Mouse (Mus musculus) forebrain, embryonic 11.5 days (tissue): ENCODE results near the gene Metap1. TPM values are rescaled to one million over a fixed set of nuclear protein-coding genes. Genes with fewer than 3 reads are reported as not detected.

Source experiments
- ATAC-seq: fragments of 200-750 bp; cut with Nextera tagmentation; replicated peaks from 2 replicates; pipeline ENCODE4 v1.8.0; 2017; ENCODE audit warnings: moderate TSS enrichment; ENCODE audit not compliant: low FRiP score
- DNase-seq: peaks from one replicate; pipeline ENCODE4 v3.0.0-alpha.2; 2017; ENCODE audit warnings: low spot score
- H3K27ac ChIP-seq: fragments of 300-500 bp; sonication (generic); 2 replicates; pipeline ENCODE4 v1.5.1; 2014; ENCODE audit warnings: low read depth, low read length
- H3K27me3 ChIP-seq: fragments of 300-500 bp; sonication (generic); 2 replicates; pipeline ENCODE4 v1.6.1; 2014; ENCODE audit warnings: mild to moderate bottlenecking, low read length, mixed read lengths; ENCODE audit not compliant: control insufficient read depth, insufficient read depth
- H3K36me3 ChIP-seq: fragments of 300-500 bp; sonication (generic); 2 replicates; pipeline ENCODE4 v1.6.1; 2014; ENCODE audit warnings: mild to moderate bottlenecking, low read length, moderate library complexity, mixed read lengths; ENCODE audit not compliant: control insufficient read depth, insufficient read depth
- H3K4me1 ChIP-seq: fragments of 300-500 bp; sonication (generic); replicated peaks from 2 replicates; pipeline ENCODE4 v1.6.1; 2014; ENCODE audit warnings: low read length, mixed read lengths; ENCODE audit not compliant: control insufficient read depth, insufficient read depth
- H3K4me2 ChIP-seq: fragments of 300-500 bp; sonication (generic); 2 replicates; pipeline ENCODE4 v1.6.1; 2014; ENCODE audit warnings: low read depth, mild to moderate bottlenecking, low read length, moderate library complexity, mixed read lengths; ENCODE audit not compliant: severe bottlenecking
- H3K4me3 ChIP-seq: fragments of 300-500 bp; sonication (generic); 2 replicates; pipeline ENCODE4 v1.5.1; 2014; ENCODE audit warnings: low read depth, low read length
- H3K9ac ChIP-seq: fragments of 300-500 bp; sonication (generic); 2 replicates; pipeline ENCODE4 v1.6.1; 2014; ENCODE audit warnings: low read length
- H3K9me3 ChIP-seq: fragments of 300-500 bp; sonication (generic); 2 replicates; pipeline ENCODE4 v1.6.1; 2016; ENCODE audit warnings: low read length, mixed read lengths; ENCODE audit not compliant: control insufficient read depth
- WGBS: fragments of 180-500 bp; shearing (Covaris S2); extraction: QIAGEN DNeasy Blood & Tissue Kit; methylation state at CpG from one replicate; pipeline ENCODE4 v1.1.7; 2014; 5-methylcytosine and 5-hydroxymethylcytosine counted together
- polyA plus RNA-seq: library from polyadenylated mRNA; unstranded; fragments of >200 nt; fragmentation: Nextera tagmentation; extraction: Ambion mirVana; gene quantifications from 2 replicates; pipeline ENCODE4 v1.2.1, GENCODE M21; 2014

The Metap1 gene
- polyA plus RNA-seq, 1 experiment from 2014 or later, result 47.9 TPM

DNA sequence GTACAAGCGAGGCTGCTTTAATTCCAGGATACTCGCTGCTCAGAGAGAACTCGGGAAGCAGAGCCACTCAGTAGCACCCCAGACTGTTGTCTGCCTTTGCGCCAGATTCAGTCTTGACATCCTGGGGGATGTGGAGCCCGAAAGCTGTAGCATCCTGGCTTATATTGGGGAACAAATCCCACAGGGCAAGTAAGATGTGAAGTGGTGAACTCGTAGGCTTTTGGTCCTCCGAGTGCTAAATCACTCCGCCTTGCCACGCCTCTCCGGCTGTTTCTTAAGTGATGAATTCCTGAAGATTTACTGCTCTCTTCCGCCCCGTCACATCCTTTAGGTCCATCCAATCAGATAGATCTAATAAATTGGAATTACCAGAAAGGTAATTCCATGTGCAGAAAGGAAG is 23.9 kb upstream of the Metap1 start:
- 67% methylated on average over 12 of the region's 12 CpGs for WGBS
- H3K9me3 ChIP-seq, result no peaks in the 10 kb centered on the region
- no peaks in the 10 kb centered on the region for H3K36me3 ChIP-seq
- no peak overlapping the region for H3K4me2 ChIP-seq
- no peak overlapping the region for H3K27ac ChIP-seq
- no peak overlapping the region for H3K4me3 ChIP-seq
- no peaks in the 10 kb centered on the region for H3K27me3 ChIP-seq
- DNase-seq, result no peak
- H3K4me1 ChIP-seq, result peaks cover 5% of the 10 kb centered on the region; the same call in 1 of the 2 replicates
- no peak overlapping the region for H3K9ac ChIP-seq
- no peak for ATAC-seq

DNA sequence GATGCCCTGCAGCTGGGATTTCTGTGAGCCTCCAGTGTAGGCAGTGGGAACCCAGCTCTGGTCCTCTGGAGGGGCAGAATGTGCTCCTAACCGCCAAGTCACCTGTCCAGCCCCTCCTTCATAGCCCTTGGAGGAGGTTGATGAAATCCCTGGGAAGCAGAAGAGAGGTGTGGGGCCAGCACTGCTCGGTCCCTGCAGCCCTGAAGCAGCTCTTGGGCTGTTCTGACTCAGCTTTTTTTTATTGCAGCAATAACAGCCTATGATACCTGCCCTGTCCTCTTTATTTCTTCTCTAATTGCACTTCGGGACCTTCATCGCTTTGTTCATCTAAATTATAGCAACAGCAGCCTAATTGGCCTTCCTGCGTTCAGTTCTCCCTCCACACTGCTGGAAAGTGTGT is 21.2 kb upstream of the Metap1 start:
- WGBS, result 77% methylated on average over 5 of the region's 5 CpGs
- Histone ChIP-seq H3K9me3 (no peaks in the 10 kb centered on the region), H3K27me3 (no peaks in the 10 kb centered on the region), H3K4me3 (no peak overlapping the region), H3K27ac (no peak overlapping the region), H3K36me3 (no peaks in the 10 kb centered on the region), H3K9ac (no peak overlapping the region), H3K4me2 (no peak overlapping the region), H3K4me1 (peaks cover 1% of the 10 kb centered on the region; the same call in 1 of the 2 replicates)
- ATAC-seq (no peak), DNase-seq (no peak)

DNA sequence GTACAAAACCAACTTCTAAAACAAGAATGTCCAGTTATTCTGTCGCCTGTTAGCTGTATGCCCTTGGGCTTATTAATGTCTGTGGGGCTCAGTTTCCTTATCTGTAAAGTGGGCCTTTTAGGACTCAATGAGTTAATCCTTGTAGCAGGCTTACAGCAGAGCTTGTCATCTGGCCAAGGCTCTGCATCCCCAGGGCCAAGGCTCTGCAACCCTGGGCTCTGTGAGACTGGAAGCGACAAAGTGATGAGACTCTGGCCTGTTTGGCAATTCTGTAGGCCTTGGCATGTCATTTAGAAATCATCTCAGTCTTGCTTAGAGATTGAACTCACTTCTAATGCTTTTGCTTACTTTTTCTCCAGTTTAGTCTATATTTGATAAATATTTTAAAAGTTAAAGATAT is 20.3 kb upstream of the Metap1 start:
- no peaks in the 10 kb centered on the region for H3K27me3 ChIP-seq
- DNase-seq (no peak), ATAC-seq (no peak)
- H3K4me3 ChIP-seq, result no peak overlapping the region
- H3K4me2 ChIP-seq, result no peak overlapping the region
- no peaks in the 10 kb centered on the region for H3K4me1 ChIP-seq
- no peak overlapping the region for H3K9ac ChIP-seq
- H3K36me3 ChIP-seq, result no peaks in the 10 kb centered on the region
- H3K9me3 ChIP-seq, result no peaks in the 10 kb centered on the region
- WGBS, result 89% methylated on average over 2 of the region's 2 CpGs
- no peak overlapping the region for H3K27ac ChIP-seq

- DNase-seq, result no peak
- Histone ChIP-seq H3K9me3 (no peaks in the 10 kb centered on the region), H3K27ac (no peak overlapping the region), H3K4me3 (no peak overlapping the region), H3K36me3 (no peaks in the 10 kb centered on the region), H3K4me2 (no peak overlapping the region), H3K9ac (no peak overlapping the region), H3K4me1 (no peaks in the 10 kb centered on the region), H3K27me3 (no peaks in the 10 kb centered on the region)
- no peak for ATAC-seq
- 52% methylated on average over 6 of the region's 6 CpGs for WGBS
Measured at GRCm38 (mm10) chr3:138506749-138507148, 17.4 kb upstream of the Metap1 start.

DNA sequence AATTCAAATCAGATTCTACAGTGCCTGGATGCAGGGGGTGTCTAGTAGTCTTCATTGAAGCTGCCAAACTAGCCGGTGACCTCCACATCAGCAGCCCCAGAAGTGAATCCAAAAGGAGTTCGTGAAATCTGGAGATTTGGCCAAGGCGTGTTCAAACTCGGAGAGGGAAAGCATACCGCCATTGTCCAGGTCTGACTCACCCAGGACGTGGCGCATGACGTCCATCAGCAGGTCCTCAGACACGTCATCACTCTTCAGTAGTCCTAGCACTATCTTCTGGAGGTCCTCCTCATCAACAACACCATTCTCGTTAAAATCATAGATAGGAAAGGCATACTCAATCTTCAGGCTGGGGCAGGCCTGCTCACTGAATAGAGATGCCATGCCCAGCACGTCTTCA is 14.4 kb upstream of the Metap1 start:
- Histone ChIP-seq H3K36me3 (no peaks in the 10 kb centered on the region), H3K4me1 (peaks cover 5% of the 10 kb centered on the region; the same call in 1 of the 2 replicates), H3K27me3 (no peaks in the 10 kb centered on the region), H3K27ac (no peak overlapping the region), H3K9me3 (no peaks in the 10 kb centered on the region), H3K9ac (no peak overlapping the region), H3K4me2 (no peak overlapping the region), H3K4me3 (no peak overlapping the region)
- ATAC-seq, result no peak
- DNase-seq, result no peak
- WGBS, result 87% methylated on average over 11 of the region's 11 CpGs

GRCm38 (mm10) chr3:138499854-138500740 is 10.8 kb upstream of the Metap1 start:
- Histone ChIP-seq H3K9ac (no peak overlapping the region), H3K27me3 (no peaks in the 10 kb centered on the region), H3K9me3 (no peaks in the 10 kb centered on the region), H3K4me3 (no peak overlapping the region), H3K36me3 (no peaks in the 10 kb centered on the region), H3K27ac (no peak overlapping the region), H3K4me1 (peaks cover 5% of the 10 kb centered on the region; the same call in 1 of the 2 replicates), H3K4me2 (no peak overlapping the region)
- DNase-seq, result no peak
- no peak; the same call in 1 of the 2 replicates for ATAC-seq
- 43% methylated on average over 15 of the region's 15 CpGs for WGBS

- Histone ChIP-seq H3K36me3 (no peaks in the 10 kb centered on the region), H3K27me3 (no peaks in the 10 kb centered on the region), H3K9me3 (no peaks in the 10 kb centered on the region), H3K27ac (no peak overlapping the region), H3K4me1 (peaks cover 5% of the 10 kb centered on the region; the same call in 1 of the 2 replicates), H3K9ac (no peak overlapping the region), H3K4me3 (no peak overlapping the region), H3K4me2 (no peak overlapping the region)
- 68% methylated on average over 4 of the region's 4 CpGs for WGBS
- ATAC-seq (no peak), DNase-seq (no peak)
Measured at GRCm38 (mm10) chr3:138498731-138499130, 9.4 kb upstream of the Metap1 start.

GRCm38 (mm10) chr3:138495166-138496145 is 6.1 kb upstream of the Metap1 start:
- no peak overlapping the region for H3K4me3 ChIP-seq
- no peak for ATAC-seq
- DNase-seq, result no peak
- H3K27ac ChIP-seq, result no peak overlapping the region
- H3K4me2 ChIP-seq, result no peak overlapping the region
- H3K4me1 ChIP-seq, result peaks cover 5% of the 10 kb centered on the region; the same call in 1 of the 2 replicates
- H3K36me3 ChIP-seq, result no peaks in the 10 kb centered on the region
- H3K27me3 ChIP-seq, result no peaks in the 10 kb centered on the region
- 90% methylated on average over 11 of the region's 11 CpGs for WGBS
- H3K9ac ChIP-seq, result no peak overlapping the region
- no peaks in the 10 kb centered on the region for H3K9me3 ChIP-seq
